Comparison of ENCODE assay signal across 20 mouse cellular contexts in genomic region chr11:117301716-117302115, GRCm38 (mm10).
DNase-seq lines count a peak whose midpoint lies in the region; ATAC-seq lines count a peak whose summit lies in the region.
"Had no signal": no experiment of that assay in that cellular context is flagged by ENCODE, and none has a peak within 500 bp of the region (broad histone marks: within the 10 kb centered on the region; RNA-seq: fewer than 3 reads in every experiment).

No protein-coding gene starts in this region.

- H3K4me1 ChIP-seq in forebrain, embryonic 14.5 days (ENCODE audit: control insufficient read depth, insufficient read depth, low read length): no peaks in the 10 kb centered on the region
- H3K4me1 ChIP-seq in forebrain, embryonic 16.5 days (replicated peaks; ENCODE audit: control insufficient read depth, insufficient read depth, low read length): peaks cover under 1% of the 10 kb centered on the region; the same call in 1 of the 2 replicates
- peaks cover 10% of the 10 kb centered on the region for H3K4me1 ChIP-seq in lung, embryonic 16.5 days (replicated peaks; ENCODE audit: control insufficient read depth, insufficient read depth, low read length)
- H3K4me1 ChIP-seq: forebrain, embryonic 12.5 days; midbrain, embryonic 15.5 days had no signal

- H3K9me3 ChIP-seq in forebrain, embryonic 14.5 days (replicated peaks; ENCODE audit: control insufficient read depth, low read length): no peaks in the 10 kb centered on the region
- H3K9me3 ChIP-seq in forebrain, embryonic 16.5 days (ENCODE audit: control insufficient read depth, low read length): no peaks in the 10 kb centered on the region
- no peaks in the 10 kb centered on the region for H3K9me3 ChIP-seq in lung, embryonic 16.5 days (ENCODE audit: control insufficient read depth, low read length)
- H3K9me3 ChIP-seq: forebrain, embryonic 12.5 days; midbrain, embryonic 15.5 days had no signal

- no peaks in the 10 kb centered on the region for H3K36me3 ChIP-seq in forebrain, embryonic 14.5 days (ENCODE audit: control insufficient read depth, insufficient read depth, low read length)
- H3K36me3 ChIP-seq in forebrain, embryonic 16.5 days (ENCODE audit: control insufficient read depth, insufficient read depth): no peaks in the 10 kb centered on the region
- peaks cover 5% of the 10 kb centered on the region; the same call in 1 of the 2 replicates for H3K36me3 ChIP-seq in lung, embryonic 16.5 days (ENCODE audit: control insufficient read depth, insufficient read depth, low read length)
- H3K36me3 ChIP-seq: midbrain, embryonic 15.5 days had no signal

- no peak for DNase-seq in forebrain, embryonic 14.5 days (ENCODE audit: low spot score)
- no peak for DNase-seq in lung, postnatal 10 days
- no peak for DNase-seq in left cerebral cortex, postnatal 36 days (ENCODE audit: low spot score in 2 of 2)
- DNase-seq in cerebellum, postnatal 4 days (ENCODE audit: low spot score in 2 of 2): no peak
- DNase-seq: cerebellum, adult 9-10 months; embryo, embryonic 11 days; heart, adult 2 months; heart, postnatal 36 days; kidney, adult 8-10 months; kidney, postnatal 4 days; layer of hippocampus, postnatal 36 days; liver, postnatal 0 days; right cerebral cortex, postnatal 25 days had no signal

- H3K4me2 ChIP-seq in forebrain, embryonic 14.5 days (ENCODE audit: low read length): no peak overlapping the region
- no peak overlapping the region for H3K4me2 ChIP-seq in forebrain, embryonic 16.5 days (ENCODE audit: low read length)
- H3K4me2 ChIP-seq in lung, embryonic 16.5 days (ENCODE audit: low read depth, low read length): no peak overlapping the region
- H3K4me2 ChIP-seq: forebrain, embryonic 12.5 days; midbrain, embryonic 15.5 days had no signal

- intact Hi-C loops in left cerebral cortex, postnatal 36 days (cut with DNase I): no loop called here

- no peak overlapping the region for H3K9ac ChIP-seq in forebrain, embryonic 14.5 days (ENCODE audit: low read length)
- no peak overlapping the region for H3K9ac ChIP-seq in forebrain, embryonic 16.5 days (replicated peaks; ENCODE audit: low read depth, low read length)
- H3K9ac ChIP-seq in lung, embryonic 16.5 days (ENCODE audit: low read length): no peak overlapping the region
- H3K9ac ChIP-seq: forebrain, embryonic 12.5 days; liver, postnatal 0 days; midbrain, embryonic 15.5 days had no signal

- WGBS in forebrain, embryonic 14.5 days: 58% methylated on average over 6 of the region's 6 CpGs
- WGBS in forebrain, embryonic 16.5 days: 37% methylated on average over 6 of the region's 6 CpGs
- 53% methylated on average over 6 of the region's 6 CpGs for WGBS in lung, embryonic 16.5 days

- 0 out of 2 replicates have a peak overlapping the region, but pooled peaks have one; percentile 14 for H3K27ac ChIP-seq in forebrain, embryonic 14.5 days (ENCODE audit: low read depth, low read length)
- no peak overlapping the region for H3K27ac ChIP-seq in forebrain, embryonic 16.5 days (ENCODE audit: low read length)
- peak overlapping the region; percentile 4; the same call in 1 of the 2 replicates for H3K27ac ChIP-seq in lung, embryonic 16.5 days (ENCODE audit: low read length)
- H3K27ac ChIP-seq: forebrain, embryonic 12.5 days; heart, adult 2 months; midbrain, embryonic 15.5 days had no signal

- no peak overlapping the region for H3K4me3 ChIP-seq in forebrain, embryonic 14.5 days (ENCODE audit: low read depth, low read length)
- H3K4me3 ChIP-seq in forebrain, embryonic 16.5 days (replicated peaks; ENCODE audit: low read length): no peak overlapping the region
- H3K4me3 ChIP-seq in lung, embryonic 16.5 days (ENCODE audit: low read length): no peak overlapping the region
- H3K4me3 ChIP-seq: forebrain, embryonic 12.5 days; heart, adult 2 months; midbrain, embryonic 15.5 days had no signal

- no peak for ATAC-seq in forebrain, embryonic 14.5 days
- ATAC-seq in forebrain, embryonic 16.5 days: no peak
- peak; percentile 26; the same call in 1 of the 2 replicates for ATAC-seq in lung, embryonic 16.5 days (ENCODE audit: low read depth)
- ATAC-seq in CD4-positive, CD25-positive, alpha-beta regulatory T cell, adult 4 months: peak; percentile 38
- ATAC-seq in inflammation-experienced regulatory T-cells, adult 6 months: peak; percentile 33
- ATAC-seq: hindbrain, embryonic 16.5 days; liver, postnatal 0 days; midbrain, embryonic 15.5 days had no signal

- H3K27me3 ChIP-seq in forebrain, embryonic 14.5 days (replicated peaks; ENCODE audit: control insufficient read depth, insufficient read depth, low read length): no peaks in the 10 kb centered on the region
- H3K27me3 ChIP-seq in forebrain, embryonic 16.5 days (replicated peaks; ENCODE audit: control insufficient read depth, insufficient read depth, low read length): no peaks in the 10 kb centered on the region
- no peaks in the 10 kb centered on the region for H3K27me3 ChIP-seq in lung, embryonic 16.5 days (ENCODE audit: control insufficient read depth, insufficient read depth, low read depth, low read length)
- H3K27me3 ChIP-seq: forebrain, embryonic 12.5 days; midbrain, embryonic 15.5 days had no signal

Comparison
In these comparisons a context has a peak if more than half of its experiments do, and no peak if none do; other contexts are left out.
1. ATAC-seq: peak in lung, embryonic 16.5 days (single experiment), CD4-positive, CD25-positive, alpha-beta regulatory T cell, adult 4 months (single experiment) and inflammation-experienced regulatory T-cells, adult 6 months (single experiment); none in forebrain, embryonic 14.5 days (single experiment) and forebrain, embryonic 16.5 days (single experiment).